Mouse (Mus musculus) midbrain, postnatal 0 days (tissue): ENCODE data around the gene Nos1. TPM values are rescaled to one million over a fixed set of nuclear protein-coding genes. Genes with fewer than 3 reads are reported as not detected.

Experiments used
- ATAC-seq: fragments of 200-750 bp; cut with Nextera tagmentation; 2 replicates; pipeline ENCODE4 v1.8.0; 2017; ENCODE audit warnings: moderate number of reproducible peaks, mild to moderate bottlenecking, moderate TSS enrichment, moderate library complexity; ENCODE audit not compliant: low FRiP score
- DNase-seq: peaks from one replicate; pipeline ENCODE4 v3.0.0-alpha.2; 2015; ENCODE audit warnings: low spot score
- H3K27ac ChIP-seq: fragments of 300-500 bp; sonication (generic); 2 replicates; pipeline ENCODE4 v1.5.1; 2014; ENCODE audit warnings: low read depth, mild to moderate bottlenecking, low read length, mixed read lengths
- H3K27me3 ChIP-seq: fragments of 300-500 bp; sonication (generic); 2 replicates; pipeline ENCODE4 v1.6.1; 2014; ENCODE audit warnings: low read length, control low read depth, mixed read lengths; ENCODE audit not compliant: insufficient read depth
- H3K36me3 ChIP-seq: fragments of 300-500 bp; sonication (generic); 2 replicates; pipeline ENCODE4 v1.6.1; 2014; ENCODE audit warnings: low read length, control low read depth, mixed read lengths; ENCODE audit not compliant: insufficient read depth
- H3K4me1 ChIP-seq: fragments of 300-500 bp; sonication (generic); 2 replicates; pipeline ENCODE4 v1.6.1; 2014; ENCODE audit warnings: mild to moderate bottlenecking, control low read depth, antibody characterized with exemption, low read length, mixed read lengths; ENCODE audit not compliant: insufficient read depth
- H3K4me2 ChIP-seq: fragments of 300-500 bp; sonication (generic); 2 replicates; pipeline ENCODE4 v1.6.1; 2014; ENCODE audit warnings: low read depth, mild to moderate bottlenecking, low read length, mixed read lengths; ENCODE audit not compliant: poor library complexity, severe bottlenecking
- H3K4me3 ChIP-seq: fragments of 300-500 bp; sonication (generic); 2 replicates; pipeline ENCODE4 v1.5.1; 2014; ENCODE audit warnings: low read depth, mild to moderate bottlenecking, low read length, moderate library complexity
- H3K9ac ChIP-seq: fragments of 300-500 bp; sonication (generic); replicated peaks from 2 replicates; pipeline ENCODE4 v1.6.1; 2014; ENCODE audit warnings: mild to moderate bottlenecking, low read length, moderate library complexity, mixed read lengths; ENCODE audit not compliant: poor library complexity, severe bottlenecking
- H3K9me3 ChIP-seq: fragments of 300-500 bp; sonication (generic); 2 replicates; pipeline ENCODE4 v1.6.1; 2016; ENCODE audit warnings: low read length, control low read depth
- CTCF ChIP-seq: IDR thresholded peaks from 2 replicates; pipeline ENCODE4 v1.5.1; 2016; ENCODE audit warnings: antibody characterized with exemption, mild to moderate bottlenecking
- WGBS: fragments of 180-500 bp; shearing (Covaris S2); extraction: QIAGEN DNeasy Blood & Tissue Kit; methylation state at CpG from one replicate; pipeline ENCODE4 v1.1.7; 2014; 5-methylcytosine and 5-hydroxymethylcytosine counted together
- polyA plus RNA-seq: library from polyadenylated mRNA; unstranded; fragments of >200 nt; fragmentation: Nextera tagmentation; extraction: Ambion mirVana; gene quantifications from 2 replicates; pipeline ENCODE4 v1.2.1, GENCODE M21; 2015
- total RNA-seq: library from RNA; depleted of rRNA; stranded (reverse); fragments of >200 nt; gene quantifications from 2 replicates; pipeline ENCODE4 v1.2.3, GENCODE M21; 2014

Nos1 gene
- total and polyA plus RNA-seq, 2 experiments from 2014 or later = 3.4 to 17.8 TPM

- no peaks in the 10 kb centered on the region for H3K9me3 ChIP-seq
- no peak for TF ChIP-seq CTCF
- no peak overlapping the region for H3K27ac ChIP-seq
- DNase-seq (peak; percentile 1), ATAC-seq (no peak)
- peaks cover 26% of the 10 kb centered on the region for H3K36me3 ChIP-seq
- no peaks in the 10 kb centered on the region for H3K27me3 ChIP-seq
- no peak overlapping the region for H3K4me2 ChIP-seq
- WGBS = 82% methylated on average over 9 of the region's 9 CpGs
- H3K4me1 ChIP-seq = no peaks in the 10 kb centered on the region
- no peak overlapping the region for H3K4me3 ChIP-seq
- no peak overlapping the region for H3K9ac ChIP-seq
Measured at GRCm38 (mm10) chr5:117764496-117764895, 16.3 kb upstream of the Nos1 start.

- no peak for ATAC-seq
- no peaks in the 10 kb centered on the region for H3K36me3 ChIP-seq
- H3K9ac ChIP-seq = no peak overlapping the region
- no peaks in the 10 kb centered on the region for H3K4me1 ChIP-seq
- no peak overlapping the region for H3K4me3 ChIP-seq
- no peaks in the 10 kb centered on the region for H3K27me3 ChIP-seq
- 51% methylated on average over 11 of the region's 11 CpGs for WGBS
- no peak overlapping the region for H3K4me2 ChIP-seq
- TF ChIP-seq CTCF = no peak
- H3K27ac ChIP-seq = no peak overlapping the region
- no peaks in the 10 kb centered on the region for H3K9me3 ChIP-seq
- no peak for DNase-seq
Measured at GRCm38 (mm10) chr5:117779175-117779574, 1.7 kb upstream of the Nos1 start.

DNA sequence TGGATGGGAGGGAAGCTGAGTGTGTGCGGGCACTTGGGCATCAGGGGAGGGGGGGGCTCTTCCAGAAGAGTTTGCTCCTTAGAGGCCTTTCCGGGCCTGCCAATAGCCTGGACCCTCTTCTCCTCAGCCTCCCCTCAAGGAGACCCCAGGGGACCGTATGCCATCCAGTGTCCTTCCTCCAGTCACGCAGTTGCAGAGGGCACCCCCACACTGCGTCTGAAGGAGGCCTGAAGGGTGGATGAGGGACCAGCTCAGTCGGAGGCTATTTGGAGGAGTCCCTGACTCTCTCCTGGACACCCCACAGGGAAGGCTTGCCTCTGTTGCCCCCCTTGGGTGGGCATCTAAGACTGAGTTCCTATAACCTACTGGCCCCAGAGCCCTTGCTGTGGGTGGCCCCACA lies 346 bp downstream of the Nos1 start:
- Histone ChIP-seq H3K27ac (no peak overlapping the region), H3K4me2 (no peak overlapping the region), H3K4me1 (no peaks in the 10 kb centered on the region), H3K36me3 (no peaks in the 10 kb centered on the region), H3K4me3 (no peak overlapping the region), H3K9me3 (no peaks in the 10 kb centered on the region), H3K9ac (no peak overlapping the region), H3K27me3 (no peaks in the 10 kb centered on the region)
- 54% methylated on average over 6 of the region's 6 CpGs for WGBS
- TF ChIP-seq CTCF = no peak
- ATAC-seq = no peak
- no peak for DNase-seq

GRCm38 (mm10) chr5:117790071-117790470 lies 9.2 kb downstream of the Nos1 start:
- Histone ChIP-seq H3K9me3 (no peaks in the 10 kb centered on the region), H3K27me3 (no peaks in the 10 kb centered on the region), H3K4me3 (no peak overlapping the region), H3K4me1 (no peaks in the 10 kb centered on the region), H3K9ac (no peak overlapping the region), H3K27ac (no peak overlapping the region), H3K36me3 (no peaks in the 10 kb centered on the region), H3K4me2 (no peak overlapping the region)
- WGBS = 76% methylated on average over 6 of the region's 6 CpGs
- no peak for TF ChIP-seq CTCF
- ATAC-seq = no peak
- DNase-seq = no peak

DNA sequence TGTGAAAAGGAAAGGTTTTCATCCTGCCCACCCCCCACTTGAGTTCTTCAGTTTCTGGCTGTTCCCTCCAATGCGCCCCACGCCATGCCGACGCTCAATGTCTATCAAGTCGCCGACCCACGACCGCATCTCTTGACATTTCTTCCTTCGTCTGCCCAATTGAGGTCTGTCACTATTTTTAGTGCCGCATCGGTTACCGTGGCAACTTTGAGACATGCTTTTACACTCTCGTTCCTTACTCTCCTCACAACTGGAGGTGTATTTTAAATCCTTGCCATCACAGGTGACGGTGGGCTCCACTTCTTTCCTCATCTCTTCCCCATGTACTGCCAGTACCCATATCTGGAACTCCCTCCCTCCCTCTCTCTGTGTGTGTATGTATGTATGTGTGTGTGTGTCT lies 11.0 kb downstream of the Nos1 start:
- Histone ChIP-seq H3K4me1 (no peaks in the 10 kb centered on the region), H3K4me3 (no peak overlapping the region), H3K27ac (no peak overlapping the region), H3K4me2 (no peak overlapping the region), H3K9ac (no peak overlapping the region), H3K9me3 (no peaks in the 10 kb centered on the region), H3K27me3 (no peaks in the 10 kb centered on the region), H3K36me3 (no peaks in the 10 kb centered on the region)
- 0 out of 2 replicates have a peak, but pooled peaks have one; percentile 38 for ATAC-seq
- peak; percentile 16 for DNase-seq
- TF ChIP-seq CTCF = no peak
- WGBS = 33% methylated on average over 14 of the region's 14 CpGs

DNA sequence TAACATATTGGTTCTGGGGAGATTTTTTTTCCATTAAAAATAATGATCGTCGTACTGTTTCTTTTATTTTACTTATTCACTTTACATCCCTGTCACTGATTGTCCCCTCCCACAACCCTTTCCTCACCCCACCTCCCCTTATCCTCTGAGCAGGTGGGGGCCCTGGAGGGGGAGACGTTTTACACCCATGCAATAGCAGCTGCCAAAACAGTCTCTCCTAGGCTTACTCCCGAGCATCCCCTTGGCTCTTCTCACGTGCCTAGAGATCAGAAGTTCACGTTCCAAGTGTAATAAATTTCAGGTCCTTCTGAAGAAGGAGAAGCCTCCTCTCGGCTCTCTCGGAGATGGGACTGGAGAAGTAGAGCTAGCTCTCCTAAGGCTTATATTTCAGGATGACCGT lies 20.0 kb downstream of the Nos1 start:
- TF ChIP-seq CTCF = no peak
- no peak for ATAC-seq
- no peak overlapping the region for H3K27ac ChIP-seq
- no peaks in the 10 kb centered on the region for H3K4me1 ChIP-seq
- 82% methylated on average over 9 of the region's 9 CpGs for WGBS
- H3K4me3 ChIP-seq = no peak overlapping the region
- no peaks in the 10 kb centered on the region for H3K27me3 ChIP-seq
- no peaks in the 10 kb centered on the region for H3K9me3 ChIP-seq
- no peak overlapping the region for H3K9ac ChIP-seq
- H3K4me2 ChIP-seq = no peak overlapping the region
- H3K36me3 ChIP-seq = no peaks in the 10 kb centered on the region
- DNase-seq = no peak
